Mouse (Mus musculus): Measurements from ENCODE around the gene Mgll.

- TF ChIP-seq GATA1 (IDR thresholded peaks at IDR 0.05; ENCODE audit: low read length) (no peak), TAL1 (IDR thresholded peaks at IDR 0.05; ENCODE audit: low read length) (no peak)
These were observed 117.2 kb downstream of the Mgll start for GRCm38 (mm10) chr6:88841514-88841780.

Measured in erythroblast, embryonic 14.5 days (primary cell).